Mouse (Mus musculus): Measurements from ENCODE around the gene Ap2a2. TPM values are rescaled to one million over a fixed set of nuclear protein-coding genes. Genes with fewer than 3 reads are reported as not detected.
A peak's percentile ranks its signal among the peaks of the same experiment; 100 is the strongest.
"Not testable (repeated sequence)": the region's sequence is repeated elsewhere in the genome, so short reads cannot be mapped to it uniquely, and the experiment has no call there.

Ap2a2 gene
- polyA plus RNA-seq, 1 experiment = 70.7 TPM

DNA sequence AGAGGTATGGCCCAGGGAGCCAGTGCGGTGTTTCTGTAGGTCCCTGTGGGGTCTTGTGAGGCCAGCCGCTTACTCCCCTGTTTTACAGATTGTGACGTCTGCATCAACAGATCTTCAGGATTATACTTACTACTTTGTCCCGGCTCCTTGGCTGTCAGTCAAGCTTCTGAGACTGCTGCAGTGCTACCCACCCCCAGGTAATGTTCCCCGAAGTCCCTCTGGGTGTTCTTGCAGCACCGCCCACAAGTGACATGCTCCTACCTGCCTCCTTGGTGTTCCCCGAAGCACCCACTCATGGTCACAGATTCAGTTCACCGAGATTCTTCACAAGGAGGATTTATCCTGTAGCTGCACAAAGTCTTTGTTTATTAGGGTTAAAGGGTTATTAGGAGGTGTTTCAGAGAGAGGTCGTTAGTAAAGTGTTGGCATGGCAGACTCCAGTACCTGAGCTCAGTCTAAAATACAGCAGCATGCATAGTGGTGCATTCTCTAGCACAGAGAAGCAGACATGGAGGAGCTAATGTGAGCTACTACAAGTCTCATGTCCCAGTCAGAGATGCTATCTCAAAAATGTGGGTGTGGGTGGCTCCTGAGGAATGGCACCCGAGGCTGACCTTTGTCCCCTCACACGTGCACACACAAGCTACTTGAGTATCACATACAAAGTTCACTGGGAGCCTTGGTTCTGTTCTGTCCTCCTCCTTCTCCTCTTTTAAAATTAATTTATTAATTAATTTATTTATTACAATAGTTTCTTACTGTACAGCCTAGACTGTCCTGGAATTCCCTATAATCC lies 47.9 kb downstream of the Ap2a2 start:
- DNase-seq (ENCODE audit: low read depth) = no peak
- TF ChIP-seq POLR2A (IDR thresholded peaks at IDR 0.05; ENCODE audit: borderline replicate concordance, extremely low read depth, insufficient read depth, insufficient read length, poor library complexity, severe bottlenecking) (no peak), CTCF (IDR thresholded peaks at IDR 0.05; ENCODE audit: borderline replicate concordance, extremely low read depth, insufficient read depth, insufficient read length) (no peak)

DNA sequence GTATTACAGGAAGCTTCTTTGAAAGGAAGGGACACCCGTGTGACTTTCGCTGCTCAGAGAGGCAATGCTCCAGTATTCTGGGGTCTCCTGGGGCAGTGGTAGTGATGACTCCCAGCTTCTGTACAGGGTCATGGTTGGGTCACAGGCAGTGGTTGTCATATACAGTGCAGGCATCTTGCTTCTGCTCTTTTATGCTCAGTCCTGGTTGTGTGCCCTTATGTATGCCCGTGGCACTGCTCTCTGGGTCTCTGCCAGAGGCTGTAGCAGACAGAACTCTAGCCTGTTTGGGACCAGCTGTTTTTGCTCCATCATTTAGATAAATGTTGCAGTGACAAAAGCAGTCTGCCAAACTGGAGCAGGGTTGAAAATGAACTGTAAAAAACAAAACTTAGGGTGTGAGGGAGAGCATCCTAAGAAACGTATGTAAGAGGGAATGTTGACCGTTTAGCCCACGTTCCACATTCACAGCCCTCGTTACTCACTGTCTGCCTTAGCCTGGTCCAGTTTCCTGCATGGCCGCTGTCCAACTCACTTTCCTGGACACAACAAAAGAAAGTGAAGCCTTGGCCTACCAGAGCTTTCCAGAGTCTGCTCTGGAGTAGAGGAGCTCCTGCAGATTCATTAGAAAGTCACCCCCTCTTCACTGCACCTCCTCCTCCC lies 49.9 kb downstream of the Ap2a2 start:
- TF ChIP-seq POLR2A (IDR thresholded peaks at IDR 0.05; ENCODE audit: borderline replicate concordance, extremely low read depth, insufficient read depth, insufficient read length, poor library complexity, severe bottlenecking) (no peak), CTCF (IDR thresholded peaks at IDR 0.05; ENCODE audit: borderline replicate concordance, extremely low read depth, insufficient read depth, insufficient read length) (no peak)

DNA sequence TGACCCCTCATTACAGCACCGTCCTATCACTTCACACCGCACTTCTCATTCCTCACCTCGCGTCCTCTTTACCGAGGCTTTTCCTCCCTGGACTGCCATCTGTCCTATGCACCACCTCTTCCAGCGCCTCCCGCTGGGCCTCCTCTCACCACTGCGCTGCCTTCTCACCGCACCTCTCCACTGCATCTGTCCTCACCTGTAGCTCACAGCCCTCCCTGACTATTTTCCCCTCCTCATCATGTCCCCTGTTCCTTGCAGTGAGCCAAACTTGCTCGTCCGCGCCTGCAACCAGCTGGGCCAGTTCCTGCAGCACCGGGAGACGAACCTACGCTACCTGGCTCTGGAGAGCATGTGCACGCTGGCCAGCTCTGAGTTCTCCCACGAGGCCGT lies 50.4 kb downstream of the Ap2a2 start:
- no peak for TF ChIP-seq POLR2A (IDR thresholded peaks at IDR 0.05; ENCODE audit: borderline replicate concordance, extremely low read depth, insufficient read depth, insufficient read length, poor library complexity, severe bottlenecking)
- TF ChIP-seq CTCF (IDR thresholded peaks at IDR 0.05; ENCODE audit: borderline replicate concordance, extremely low read depth, insufficient read depth, insufficient read length) = no peak
- no peak for DNase-seq (ENCODE audit: low read depth)

More for the DNA sequence above, 49.9 kb downstream of the Ap2a2 start:
- DNase-seq (ENCODE audit: low read depth) = no peak

DNA sequence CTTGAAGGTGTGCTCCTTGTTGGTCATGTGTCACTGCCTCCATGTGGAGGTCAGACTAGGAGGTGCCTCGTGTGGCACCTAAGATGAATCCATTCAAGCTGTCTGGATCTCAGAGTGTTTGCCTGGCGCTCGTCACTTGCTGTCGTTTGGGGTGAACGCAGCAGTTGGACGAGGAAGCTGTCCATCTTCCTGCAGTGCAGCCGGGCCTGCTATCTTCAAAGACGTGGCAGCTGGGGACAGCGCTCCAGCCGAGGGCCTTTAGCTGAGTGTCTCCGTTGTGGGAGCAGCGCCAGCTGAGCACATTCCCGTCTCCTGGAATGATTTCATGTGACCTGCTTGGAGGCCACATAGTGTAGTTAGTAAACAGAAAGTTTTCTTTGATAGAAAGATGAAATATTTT lies 50.8 kb downstream of the Ap2a2 start:
- no peak for DNase-seq (ENCODE audit: low read depth)
- TF ChIP-seq POLR2A (IDR thresholded peaks at IDR 0.05; ENCODE audit: borderline replicate concordance, extremely low read depth, insufficient read depth, insufficient read length, poor library complexity, severe bottlenecking) (no peak), CTCF (IDR thresholded peaks at IDR 0.05; ENCODE audit: borderline replicate concordance, extremely low read depth, insufficient read depth, insufficient read length) (no peak)

DNA sequence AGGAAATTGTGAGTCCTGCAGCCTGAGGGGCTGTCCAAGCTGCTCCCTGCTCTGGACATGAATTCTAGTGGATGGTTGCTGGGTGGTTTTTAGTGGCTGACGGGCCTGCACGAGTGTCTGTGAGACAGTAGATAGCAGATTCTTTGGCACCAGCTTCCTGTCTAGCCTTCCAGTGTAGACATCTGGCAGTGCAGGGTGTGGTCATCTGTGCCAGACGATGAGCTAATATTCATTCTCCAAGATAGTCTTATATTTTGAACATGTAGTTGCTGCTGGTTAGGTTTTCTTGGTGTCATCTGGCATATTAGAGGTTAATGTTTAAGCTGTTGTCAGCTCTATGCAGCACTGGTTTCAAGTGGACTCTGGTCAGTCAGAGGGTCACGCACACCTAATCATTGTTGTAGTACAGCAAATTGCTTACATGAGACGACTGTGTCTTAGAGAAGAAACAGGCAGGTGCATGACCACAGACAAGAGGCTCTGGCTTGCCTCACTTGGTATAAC lies 52.4 kb downstream of the Ap2a2 start:
- no peak for DNase-seq (ENCODE audit: low read depth)
- TF ChIP-seq CTCF (IDR thresholded peaks at IDR 0.05; ENCODE audit: borderline replicate concordance, extremely low read depth, insufficient read depth, insufficient read length) = no peak
- no peak for TF ChIP-seq POLR2A (IDR thresholded peaks at IDR 0.05; ENCODE audit: borderline replicate concordance, extremely low read depth, insufficient read depth, insufficient read length, poor library complexity, severe bottlenecking)

DNA sequence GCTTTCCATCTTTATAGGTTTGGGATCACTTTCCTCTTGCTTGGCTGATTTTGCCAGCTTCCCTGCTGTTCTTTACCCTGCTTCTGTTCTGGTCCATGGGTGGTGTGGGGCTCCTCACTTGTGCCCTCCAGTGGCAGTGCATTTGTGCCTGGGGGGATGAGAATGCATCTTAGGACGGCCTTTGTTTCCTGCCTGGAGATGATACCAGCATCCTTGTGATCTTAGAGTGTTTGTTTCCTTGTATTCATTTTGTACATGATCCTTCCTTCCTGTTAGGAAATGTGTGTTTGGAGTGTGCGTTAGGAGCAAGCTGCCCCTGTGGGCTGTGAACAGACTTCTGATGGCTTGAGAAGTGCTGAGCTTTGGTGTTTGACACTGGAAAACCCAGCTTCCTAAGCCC lies 62.2 kb downstream of the Ap2a2 start:
- no peak for TF ChIP-seq CTCF (IDR thresholded peaks at IDR 0.05; ENCODE audit: borderline replicate concordance, extremely low read depth, insufficient read depth, insufficient read length)
- TF ChIP-seq POLR2A (IDR thresholded peaks at IDR 0.05; ENCODE audit: borderline replicate concordance, extremely low read depth, insufficient read depth, insufficient read length, poor library complexity, severe bottlenecking) = no peak
- no peak for DNase-seq (ENCODE audit: low read depth)

DNA sequence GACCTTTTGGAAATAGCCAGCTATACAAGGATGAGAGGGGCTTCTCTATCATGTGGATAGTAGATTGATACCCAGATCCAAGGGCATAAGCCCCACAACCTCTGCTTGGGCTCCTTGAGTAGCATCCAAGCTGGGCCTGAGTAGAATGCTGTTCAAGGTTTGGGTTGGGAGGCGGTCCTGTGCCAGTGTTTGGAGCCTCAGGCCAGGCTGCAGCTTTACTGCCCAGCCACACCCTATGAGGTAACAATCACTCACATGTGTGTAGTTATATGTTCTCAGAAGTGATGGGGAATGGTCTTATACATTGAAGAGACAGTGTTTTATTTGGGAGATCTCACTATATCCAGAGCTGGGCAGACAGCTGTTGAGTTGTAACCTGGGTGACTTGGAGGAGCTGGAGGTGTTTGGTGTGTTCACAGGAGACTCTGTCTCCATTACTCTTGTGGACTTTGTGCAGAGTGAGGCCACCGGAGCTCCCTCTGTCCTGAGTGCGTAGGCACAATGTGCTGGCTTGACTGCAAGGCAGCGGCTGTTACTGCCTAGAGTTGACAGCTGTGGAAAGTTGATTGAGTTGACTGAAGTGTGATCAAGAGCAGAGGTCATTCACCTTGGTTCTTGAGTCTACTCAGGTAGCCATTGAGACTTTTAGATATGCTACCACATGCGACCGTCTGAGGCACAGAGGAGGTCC lies 63.3 kb downstream of the Ap2a2 start:
- no peak for DNase-seq (ENCODE audit: low read depth)
- TF ChIP-seq CTCF (IDR thresholded peaks at IDR 0.05; ENCODE audit: borderline replicate concordance, extremely low read depth, insufficient read depth, insufficient read length) (no peak), POLR2A (IDR thresholded peaks at IDR 0.05; ENCODE audit: borderline replicate concordance, extremely low read depth, insufficient read depth, insufficient read length, poor library complexity, severe bottlenecking) (no peak)

DNA sequence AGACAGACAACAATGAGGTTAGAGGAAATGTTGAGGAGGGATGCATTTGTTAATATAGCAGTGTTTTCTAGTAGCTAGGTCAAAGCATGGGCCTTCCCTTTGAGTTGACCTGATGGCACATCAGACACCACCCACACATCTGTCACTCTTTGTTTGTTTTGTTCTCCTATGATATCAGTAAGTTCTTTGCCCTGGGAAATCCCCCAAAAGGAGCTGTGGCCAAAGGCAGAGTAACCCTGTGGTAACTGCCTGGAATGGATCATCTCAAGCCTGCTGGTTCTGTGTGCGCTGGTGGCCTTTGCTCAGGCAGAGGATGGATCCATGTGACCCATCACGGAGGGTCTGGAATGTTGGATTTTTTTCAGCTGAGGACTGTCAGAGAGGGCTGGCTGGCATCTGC lies 66.0 kb downstream of the Ap2a2 start:
- TF ChIP-seq CTCF (IDR thresholded peaks at IDR 0.05; ENCODE audit: borderline replicate concordance, extremely low read depth, insufficient read depth, insufficient read length) (no peak), POLR2A (IDR thresholded peaks at IDR 0.05; ENCODE audit: borderline replicate concordance, extremely low read depth, insufficient read depth, insufficient read length, poor library complexity, severe bottlenecking) (no peak)
- no peak for DNase-seq (ENCODE audit: low read depth)

DNA sequence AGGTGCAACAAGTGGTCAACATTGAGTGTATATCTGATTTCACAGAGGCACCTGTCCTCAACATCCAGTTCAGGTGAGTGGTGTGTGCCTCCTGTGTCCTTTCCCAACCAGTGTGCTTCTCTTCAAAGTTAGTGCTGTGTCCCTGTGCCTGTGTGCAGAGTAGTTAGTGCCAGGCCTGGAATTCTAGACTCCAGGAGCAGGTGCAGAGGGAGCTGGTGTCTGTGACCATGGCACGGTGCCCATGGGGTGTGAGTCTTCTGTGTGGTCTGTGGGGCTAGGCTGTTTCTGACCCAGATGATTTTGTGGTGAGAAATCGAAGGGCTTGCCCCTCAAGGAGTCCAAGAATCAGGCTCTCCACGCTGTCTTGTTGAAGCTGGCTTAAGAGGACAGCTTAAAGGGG lies 67.3 kb downstream of the Ap2a2 start:
- TF ChIP-seq POLR2A (IDR thresholded peaks at IDR 0.05; ENCODE audit: borderline replicate concordance, extremely low read depth, insufficient read depth, insufficient read length, poor library complexity, severe bottlenecking) (no peak), CTCF (IDR thresholded peaks at IDR 0.05; ENCODE audit: borderline replicate concordance, extremely low read depth, insufficient read depth, insufficient read length) (no peak)

DNA sequence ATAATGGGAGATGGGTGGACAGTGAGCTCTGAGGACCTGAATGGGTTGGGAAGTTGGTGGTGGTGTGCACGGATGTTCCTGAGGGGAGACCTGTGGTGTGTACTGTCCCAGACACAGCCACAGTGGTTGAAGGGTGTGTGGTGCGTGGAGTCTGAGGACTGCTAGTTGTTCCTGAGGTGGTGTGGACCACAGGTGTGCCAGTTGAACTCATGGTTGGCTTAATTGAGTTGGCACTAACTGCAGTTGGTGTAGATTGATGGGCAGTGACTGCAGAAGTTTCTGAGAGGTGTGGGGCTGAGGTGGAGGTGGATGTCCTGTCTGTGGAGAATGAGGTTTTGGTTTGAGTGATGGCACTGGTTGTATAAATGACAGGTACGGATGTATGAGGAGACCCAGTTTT lies 76.1 kb downstream of the Ap2a2 start:
- DNase-seq (ENCODE audit: low read depth) = not testable (repeated sequence)

More for the DNA sequence above, 67.3 kb downstream of the Ap2a2 start:
- DNase-seq (ENCODE audit: low read depth) = no peak

DNA sequence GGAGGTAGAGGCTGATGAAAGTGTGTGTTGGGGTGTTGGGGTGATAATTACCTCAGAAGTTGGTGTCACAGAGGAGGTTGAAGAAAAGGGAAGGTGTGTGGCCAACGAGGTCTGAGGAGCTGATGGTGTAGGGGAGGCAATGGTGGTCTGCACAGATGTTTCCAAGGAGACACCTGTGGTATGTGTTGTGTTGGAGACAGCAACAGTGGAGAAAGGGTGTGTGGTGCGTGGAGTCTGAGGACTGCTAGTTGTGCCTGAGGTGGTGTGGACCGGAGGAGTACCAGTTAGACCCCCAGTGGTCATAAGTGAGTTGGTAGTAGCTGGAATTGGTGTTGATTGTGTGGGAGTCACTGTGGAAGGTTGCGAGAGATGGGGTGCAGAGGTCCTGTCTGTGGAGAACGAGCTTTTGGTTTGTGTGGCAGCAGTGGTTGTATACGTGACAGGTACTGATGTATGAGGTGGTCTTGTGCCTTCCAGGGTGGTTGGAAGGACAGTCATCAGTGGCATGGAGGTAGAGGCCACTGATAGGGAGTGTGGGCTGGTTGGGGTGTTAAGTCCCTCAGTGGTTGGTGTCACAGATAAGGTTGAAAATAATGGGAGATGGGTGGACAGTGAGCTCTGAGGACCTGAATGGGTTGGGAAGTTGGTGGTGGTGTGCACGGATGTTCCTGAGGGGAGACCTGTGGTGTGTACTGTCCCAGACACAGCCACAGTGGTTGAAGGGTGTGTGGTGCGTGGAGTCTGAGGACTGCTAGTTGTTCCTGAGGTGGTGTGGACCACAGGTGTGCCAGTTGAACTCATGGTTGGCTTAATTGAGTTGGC lies 76.8 kb downstream of the Ap2a2 start:
- DNase-seq (ENCODE audit: low read depth) = peak; percentile 5

DNA sequence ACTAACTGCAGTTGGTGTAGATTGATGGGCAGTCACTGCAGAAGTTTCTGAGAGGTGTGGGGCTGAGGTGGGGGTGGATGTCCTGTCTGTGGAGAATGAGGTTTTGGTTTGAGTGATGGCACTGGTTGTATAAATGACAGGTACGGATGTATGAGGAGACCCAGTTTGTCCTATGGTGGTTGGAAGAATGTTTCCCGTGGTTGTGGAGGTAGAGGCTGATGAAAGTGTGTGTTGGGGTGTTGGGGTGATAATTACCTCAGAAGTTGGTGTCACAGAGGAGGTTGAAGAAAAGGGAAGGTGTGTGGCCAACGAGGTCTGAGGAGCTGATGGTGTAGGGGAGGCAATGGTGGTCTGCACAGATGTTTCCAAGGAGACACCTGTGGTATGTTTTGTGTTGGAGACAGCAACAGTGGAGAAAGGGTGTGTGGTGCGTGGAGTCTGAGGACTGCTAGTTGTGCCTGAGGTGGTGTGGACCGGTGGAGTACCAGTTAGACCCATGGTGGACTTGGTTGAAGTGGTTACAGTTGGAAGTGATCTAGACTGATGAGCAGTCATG lies 77.4 kb downstream of the Ap2a2 start:
- not testable (repeated sequence) for DNase-seq (ENCODE audit: low read depth)

Data from brain, embryonic 14.5 days (tissue).